Mouse (Mus musculus): Measurements from ENCODE around the gene Eda2r.

Eda2r gene

GRCm38 (mm10) chrX:97377065-97377421 is at the start of gene Eda2r:
Gene Eda2r, minus strand, starts transcription at chrX:97377216.
- peak; percentile 91 for DNase-seq (ENCODE audit: low read depth, low spot score)

- DNase-seq (ENCODE audit: low read depth, low spot score), result no peak
These were observed 20.9 kb upstream of the Eda2r start for GRCm38 (mm10) chrX:97397872-97398271.

- no peak for DNase-seq (ENCODE audit: low read depth, low spot score)
These were observed 1.1 kb upstream of the Eda2r start for GRCm38 (mm10) chrX:97378076-97378475.

GRCm38 (mm10) chrX:97376321-97377064 is 523 bp downstream of the Eda2r start:
- peak; percentile 91 for DNase-seq (ENCODE audit: low read depth, low spot score)

GRCm38 (mm10) chrX:97372826-97373225 is 4.2 kb downstream of the Eda2r start:
- no peak for DNase-seq (ENCODE audit: low read depth, low spot score)

- no peak for DNase-seq (ENCODE audit: low read depth, low spot score)
These were observed 7.8 kb downstream of the Eda2r start for GRCm38 (mm10) chrX:97369206-97369605.

GRCm38 (mm10) chrX:97368741-97369140 is 8.3 kb downstream of the Eda2r start:
- DNase-seq (ENCODE audit: low read depth, low spot score), result no peak

- peak; percentile 17 for DNase-seq (ENCODE audit: low read depth, low spot score)
These were observed 16.1 kb downstream of the Eda2r start for GRCm38 (mm10) chrX:97360919-97361318.

- DNase-seq (ENCODE audit: low read depth, low spot score), result no peak
These were observed 49.1 kb downstream of the Eda2r start for GRCm38 (mm10) chrX:97327891-97328290.
